Mouse (Mus musculus) limb, embryonic 15.5 days (tissue): ENCODE measurements at regions not wholly inside any gene's neighbourhood (a gene's known extent, or its start where the extent isn't known, plus 50 kb on each side); places are given as distances from the start of the nearest gene placed in this dataset.

Experiments used
- ATAC-seq: fragments of 200-750 bp; cut with Nextera tagmentation; 2 replicates; pipeline ENCODE4 v1.8.0; 2017; ENCODE audit warnings: low read depth, moderate TSS enrichment; ENCODE audit not compliant: insufficient number of reproducible peaks, low FRiP score, low TSS enrichment
- H3K27ac ChIP-seq: fragments of 300-500 bp; sonication (generic); 2 replicates; pipeline ENCODE4 v1.5.1; 2015; ENCODE audit warnings: moderate library complexity, mild to moderate bottlenecking, inconsistent platforms
- H3K27me3 ChIP-seq: fragments of 300-500 bp; sonication (generic); 2 replicates; pipeline ENCODE4 v1.6.1; 2015; ENCODE audit warnings: inconsistent platforms
- H3K36me3 ChIP-seq: fragments of 300-500 bp; sonication (generic); 2 replicates; pipeline ENCODE4 v1.6.1; 2015; ENCODE audit warnings: inconsistent platforms
- H3K4me1 ChIP-seq: fragments of 300-500 bp; sonication (generic); 2 replicates; pipeline ENCODE4 v1.6.1; 2015; ENCODE audit warnings: inconsistent platforms
- H3K4me2 ChIP-seq: fragments of 300-500 bp; sonication (generic); 2 replicates; pipeline ENCODE4 v1.6.1; 2015; ENCODE audit warnings: mild to moderate bottlenecking, inconsistent platforms
- H3K4me3 ChIP-seq: fragments of 300-500 bp; sonication (generic); 2 replicates; pipeline ENCODE4 v1.5.1; 2015; ENCODE audit warnings: mild to moderate bottlenecking, inconsistent platforms
- H3K9ac ChIP-seq: fragments of 300-500 bp; sonication (generic); 2 replicates; pipeline ENCODE4 v1.6.1; 2015; ENCODE audit warnings: inconsistent platforms
- H3K9me3 ChIP-seq: fragments of 300-500 bp; sonication (generic); 2 replicates; pipeline ENCODE4 v1.6.1; 2016; ENCODE audit warnings: inconsistent platforms
- WGBS: fragments of 180-500 bp; shearing (Covaris S2); methylation state at CpG from one replicate; pipeline ENCODE4 v1.1.7; 2015; 5-methylcytosine and 5-hydroxymethylcytosine counted together

DNA sequence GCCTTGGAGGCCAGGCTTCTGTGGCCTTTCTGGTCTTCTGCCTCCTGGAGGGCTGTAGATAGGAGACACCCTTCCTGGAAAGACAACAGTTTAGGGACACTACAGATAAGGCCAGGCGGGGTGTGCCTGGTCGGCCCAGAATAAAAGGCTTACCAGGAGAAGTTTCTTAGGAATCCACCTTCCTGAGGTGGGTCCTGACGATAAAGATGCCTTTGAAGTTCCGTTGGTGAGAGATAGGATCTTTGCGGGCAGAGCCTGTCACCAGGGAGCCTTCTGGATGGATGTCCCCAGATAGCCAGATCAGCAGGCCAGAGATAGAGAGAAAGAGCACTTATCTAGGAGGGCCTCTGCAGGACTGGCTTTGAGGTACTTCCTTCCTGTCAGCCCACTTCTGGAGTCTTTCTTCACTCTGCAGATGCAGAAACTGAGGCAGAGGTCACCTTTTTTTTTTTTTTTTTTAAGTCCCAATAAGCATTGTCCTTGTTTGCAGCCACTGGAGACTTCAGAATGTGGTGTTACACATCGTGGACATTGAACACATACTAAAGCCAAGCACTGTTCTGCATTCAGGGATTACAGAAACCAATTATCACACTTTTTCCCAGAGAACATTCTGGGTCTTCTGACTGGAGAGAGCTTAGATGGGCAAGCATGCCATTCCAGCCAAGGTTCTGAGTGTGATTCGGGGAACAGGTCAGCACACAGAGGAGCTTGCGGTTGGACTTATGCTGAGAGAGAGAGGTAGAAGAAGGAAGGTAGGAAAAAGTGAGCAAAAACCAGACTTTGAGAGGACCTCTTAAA, 1236.3 kb upstream of the A1bg start:
- H3K27me3 ChIP-seq = no peaks in the 10 kb centered on the region
- ATAC-seq = no peak
- no peak overlapping the region for H3K27ac ChIP-seq
- no peaks in the 10 kb centered on the region for H3K36me3 ChIP-seq
- no peak overlapping the region for H3K4me2 ChIP-seq
- peaks cover 5% of the 10 kb centered on the region; the same call in 1 of the 2 replicates for H3K4me1 ChIP-seq
- H3K4me3 ChIP-seq = no peak overlapping the region
- no peak overlapping the region for H3K9ac ChIP-seq
- WGBS = 74% methylated on average over 8 of the region's 8 CpGs
- H3K9me3 ChIP-seq = no peaks in the 10 kb centered on the region

GRCm38 (mm10) chr15:62157200-62158033, 1234.6 kb upstream of the A1bg start:
- Histone ChIP-seq H3K27ac (no peak overlapping the region), H3K9ac (no peak overlapping the region), H3K4me2 (no peak overlapping the region), H3K27me3 (no peaks in the 10 kb centered on the region), H3K36me3 (no peaks in the 10 kb centered on the region), H3K4me1 (peaks cover 4% of the 10 kb centered on the region; the same call in 1 of the 2 replicates), H3K4me3 (no peak overlapping the region), H3K9me3 (no peaks in the 10 kb centered on the region)
- 84% methylated on average over 7 of the region's 7 CpGs for WGBS
- no peak for ATAC-seq

- ATAC-seq = no peak
Observed at GRCm38 (mm10) chr15:62153222-62153621, 1230.4 kb upstream of the A1bg start.

GRCm38 (mm10) chr15:62152133-62152532, 1229.3 kb upstream of the A1bg start:
- 88% methylated on average over 2 of the region's 2 CpGs for WGBS
- Histone ChIP-seq H3K4me1 (peaks cover 8% of the 10 kb centered on the region; the same call in 1 of the 2 replicates), H3K36me3 (no peaks in the 10 kb centered on the region), H3K4me2 (no peak overlapping the region), H3K9ac (no peak overlapping the region), H3K9me3 (no peaks in the 10 kb centered on the region), H3K27ac (no peak overlapping the region), H3K4me3 (no peak overlapping the region), H3K27me3 (no peaks in the 10 kb centered on the region)
- ATAC-seq = no peak

More at GRCm38 (mm10) chr15:62153222-62153621, 1230.4 kb upstream of the A1bg start:
- Histone ChIP-seq H3K4me1 (0 out of 2 replicates have a peak, but pooled peaks cover 3% of the 10 kb centered on the region), H3K9me3 (no peaks in the 10 kb centered on the region), H3K27ac (no peak overlapping the region), H3K9ac (no peak overlapping the region), H3K27me3 (no peaks in the 10 kb centered on the region), H3K36me3 (no peaks in the 10 kb centered on the region), H3K4me3 (no peak overlapping the region), H3K4me2 (no peak overlapping the region)
- 45% methylated on average over 9 of the region's 9 CpGs for WGBS

- H3K4me1 ChIP-seq = peaks cover 10% of the 10 kb centered on the region; the same call in 1 of the 2 replicates
- H3K27me3 ChIP-seq = no peaks in the 10 kb centered on the region
- no peak overlapping the region for H3K9ac ChIP-seq
- no peak overlapping the region for H3K27ac ChIP-seq
- H3K9me3 ChIP-seq = no peaks in the 10 kb centered on the region
- 86% methylated on average over 3 of the region's 3 CpGs for WGBS
- H3K4me3 ChIP-seq = no peak overlapping the region
- ATAC-seq = no peak
- H3K36me3 ChIP-seq = no peaks in the 10 kb centered on the region
- H3K4me2 ChIP-seq = no peak overlapping the region
Observed at GRCm38 (mm10) chr15:62151690-62152089, 1228.9 kb upstream of the A1bg start.

DNA sequence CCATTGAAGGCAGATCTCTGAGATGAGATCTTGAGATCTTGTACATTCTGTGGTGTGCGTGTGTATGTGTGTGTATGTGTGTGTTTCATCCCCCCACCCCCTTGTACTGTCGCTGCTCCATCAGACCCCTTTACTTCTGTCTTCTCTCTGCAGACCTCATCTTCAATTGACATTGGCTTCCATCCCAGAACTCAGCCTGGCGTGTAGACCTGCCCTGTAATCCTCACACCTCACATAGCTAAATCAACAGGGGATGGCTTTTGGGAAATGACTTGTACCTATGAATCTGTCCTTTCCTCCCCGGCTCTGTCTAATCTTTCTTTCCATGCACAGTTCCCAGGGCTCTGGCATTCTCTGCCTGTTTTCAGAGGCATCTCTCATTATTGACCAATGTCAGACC, 1227.5 kb upstream of the A1bg start:
- 66% methylated on average over 4 of the region's 4 CpGs for WGBS
- no peak overlapping the region for H3K27ac ChIP-seq
- no peak overlapping the region for H3K9ac ChIP-seq
- no peak overlapping the region for H3K4me3 ChIP-seq
- H3K9me3 ChIP-seq = no peaks in the 10 kb centered on the region
- peaks cover 10% of the 10 kb centered on the region; the same call in 1 of the 2 replicates for H3K4me1 ChIP-seq
- H3K36me3 ChIP-seq = no peaks in the 10 kb centered on the region
- H3K4me2 ChIP-seq = no peak overlapping the region
- ATAC-seq = 0 out of 2 replicates have a peak, but pooled peaks have one; percentile 10
- no peaks in the 10 kb centered on the region for H3K27me3 ChIP-seq

- Histone ChIP-seq H3K27ac (no peak overlapping the region), H3K4me1 (peaks cover 10% of the 10 kb centered on the region; the same call in 1 of the 2 replicates), H3K4me2 (no peak overlapping the region), H3K4me3 (no peak overlapping the region), H3K9me3 (no peaks in the 10 kb centered on the region), H3K9ac (no peak overlapping the region), H3K36me3 (no peaks in the 10 kb centered on the region), H3K27me3 (no peaks in the 10 kb centered on the region)
- ATAC-seq = no peak
- WGBS = 91% methylated on average over 10 of the region's 10 CpGs
Observed at GRCm38 (mm10) chr15:62148680-62149237, 1225.9 kb upstream of the A1bg start.

DNA sequence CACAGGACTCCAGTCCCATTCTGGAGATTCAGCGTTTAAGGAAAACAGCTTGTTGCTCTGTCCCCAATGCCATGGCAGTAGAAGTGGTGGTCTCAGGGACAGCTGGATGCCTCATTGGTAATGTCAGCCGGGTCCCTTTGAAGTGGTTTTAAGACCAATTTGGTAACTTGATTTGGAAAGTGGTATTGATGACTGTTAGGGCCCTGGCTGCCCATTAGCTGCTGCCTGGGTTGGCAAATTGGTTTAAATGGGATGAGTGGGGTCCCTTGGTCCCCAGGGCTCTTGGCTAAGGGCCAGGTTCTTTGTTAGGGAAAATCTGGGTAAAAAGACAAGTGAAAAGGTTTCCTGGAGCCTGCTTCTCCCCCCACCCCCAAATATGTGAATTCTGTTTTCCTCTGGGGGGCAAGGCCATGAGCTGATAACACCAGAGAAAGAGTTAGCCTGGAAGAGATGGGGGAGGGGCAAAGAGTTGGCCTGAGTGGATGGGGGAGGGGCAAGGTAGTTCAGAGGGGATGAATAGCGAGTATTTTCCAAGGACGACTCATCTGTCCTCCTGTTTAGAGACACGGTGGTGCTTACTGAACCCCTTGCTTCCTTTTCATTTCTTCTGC, 1224.6 kb upstream of the A1bg start:
- 32% methylated on average over 5 of the region's 5 CpGs for WGBS
- ATAC-seq = no peak
- Histone ChIP-seq H3K36me3 (no peaks in the 10 kb centered on the region), H3K9ac (no peak overlapping the region), H3K9me3 (no peaks in the 10 kb centered on the region), H3K4me1 (peaks cover 10% of the 10 kb centered on the region; the same call in 1 of the 2 replicates), H3K4me3 (no peak overlapping the region), H3K4me2 (no peak overlapping the region), H3K27ac (no peak overlapping the region), H3K27me3 (no peaks in the 10 kb centered on the region)

DNA sequence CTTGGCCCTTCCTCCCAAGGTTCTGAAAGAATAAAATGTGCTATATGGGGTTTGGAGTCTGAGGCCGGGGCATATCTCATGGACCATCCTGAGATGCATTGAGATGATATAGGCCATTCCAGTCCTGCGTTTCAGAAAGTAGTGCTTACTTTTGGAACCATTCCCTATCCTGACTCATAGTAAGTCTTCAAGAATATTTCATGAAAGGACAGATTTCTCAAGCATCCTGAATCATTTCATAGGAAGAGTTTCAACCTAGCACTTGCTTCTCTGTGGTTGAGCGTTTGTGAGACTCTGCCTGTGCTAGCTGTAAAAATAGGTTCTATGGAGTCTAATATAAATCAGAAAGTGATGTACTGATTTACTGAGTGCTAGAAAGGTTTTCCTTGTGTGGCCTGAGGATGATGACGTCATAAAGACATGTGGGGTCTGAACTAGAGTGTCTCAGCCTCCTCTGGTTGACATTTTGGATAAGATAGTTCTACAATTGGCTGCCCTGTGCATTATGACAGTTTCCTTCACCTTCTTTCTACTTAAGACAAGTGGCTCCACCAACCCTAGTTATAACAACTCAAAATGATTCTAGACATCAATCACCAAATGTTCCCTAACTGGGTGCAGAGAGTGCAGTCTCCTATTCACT, 1223.0 kb upstream of the A1bg start:
- Histone ChIP-seq H3K4me1 (peaks cover 10% of the 10 kb centered on the region; the same call in 1 of the 2 replicates), H3K27me3 (no peaks in the 10 kb centered on the region), H3K4me3 (no peak overlapping the region), H3K9ac (no peak overlapping the region), H3K36me3 (no peaks in the 10 kb centered on the region), H3K9me3 (no peaks in the 10 kb centered on the region), H3K4me2 (no peak overlapping the region), H3K27ac (no peak overlapping the region)
- ATAC-seq = no peak
- WGBS = 84% methylated on average over 4 of the region's 4 CpGs

- no peak for ATAC-seq
- Histone ChIP-seq H3K9ac (no peak overlapping the region), H3K36me3 (no peaks in the 10 kb centered on the region), H3K27ac (no peak overlapping the region), H3K4me1 (peaks cover 10% of the 10 kb centered on the region; the same call in 1 of the 2 replicates), H3K9me3 (no peaks in the 10 kb centered on the region), H3K4me2 (no peak overlapping the region), H3K27me3 (no peaks in the 10 kb centered on the region), H3K4me3 (no peak overlapping the region)
- WGBS = 84% methylated on average over 10 of the region's 10 CpGs
Observed at GRCm38 (mm10) chr15:62144776-62145564, 1222.2 kb upstream of the A1bg start.
